Mouse (Mus musculus) megakaryocyte, adult 5-6 weeks (primary cell): Measurements from ENCODE around the gene Tnk2. TPM values are rescaled to one million over a fixed set of nuclear protein-coding genes. Genes with fewer than 3 reads are reported as not detected.

ENCODE experiments used
- ATAC-seq: 2 replicates; pipeline ENCODE4 v1.8.0; 2016; ENCODE audit warnings: mild to moderate bottlenecking, inconsistent platforms; ENCODE audit not compliant: poor library complexity, severe bottlenecking
- total RNA-seq, 2 experiments: library from RNA; stranded (forward) in 1 of 2; stranded (reverse) in 1 of 2; fragments of 153-499, 151-499 nt in 1 of 2; fragments of 221-1000, 200-1000 nt in 1 of 2; gene quantifications; 2 replicates each; pipeline versions ENCODE4 v1.2.3 to v1.2.4; 2015 to 2017

Gene Tnk2
- total RNA-seq, 2 experiments from 2014 or later = 5.5 to 6.4 TPM

GRCm38 (mm10) chr16:32707111-32707823 lies 63.6 kb downstream of the Tnk2 start:
- no peak for ATAC-seq

GRCm38 (mm10) chr16:32707824-32708456 lies 64.3 kb downstream of the Tnk2 start:
- ATAC-seq = no peak

DNA sequence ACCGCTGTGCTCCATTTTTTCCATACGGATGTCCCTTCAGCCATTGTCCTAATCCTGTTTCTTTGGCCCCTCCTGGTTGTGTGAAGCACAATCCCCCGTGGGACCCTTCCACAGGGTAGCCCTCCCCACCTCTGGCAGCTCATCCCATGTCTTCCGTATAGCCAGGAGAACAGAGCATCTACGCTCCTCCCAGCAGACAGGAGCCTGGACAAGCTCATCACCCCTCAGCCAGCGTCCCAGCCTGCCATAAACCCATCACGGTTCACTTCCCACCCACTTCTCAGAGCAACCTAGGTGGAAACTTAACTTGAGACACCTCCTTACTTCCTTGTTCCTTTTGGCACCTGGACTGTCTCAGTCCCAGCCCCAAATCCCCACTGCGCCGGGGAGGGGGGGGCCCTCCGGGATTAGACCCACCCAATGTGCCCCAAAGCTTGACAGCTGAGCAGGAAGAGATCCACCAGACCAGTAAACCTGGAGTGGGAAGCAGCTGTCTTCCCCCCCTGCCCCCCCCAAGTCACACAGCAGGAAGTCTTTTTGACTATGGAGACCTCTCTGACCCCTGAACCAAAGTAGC lies 64.9 kb downstream of the Tnk2 start:
- ATAC-seq = no peak

GRCm38 (mm10) chr16:32709116-32709515 lies 65.4 kb downstream of the Tnk2 start:
- ATAC-seq = no peak

GRCm38 (mm10) chr16:32710426-32711070 lies 66.9 kb downstream of the Tnk2 start:
- no peak for ATAC-seq

DNA sequence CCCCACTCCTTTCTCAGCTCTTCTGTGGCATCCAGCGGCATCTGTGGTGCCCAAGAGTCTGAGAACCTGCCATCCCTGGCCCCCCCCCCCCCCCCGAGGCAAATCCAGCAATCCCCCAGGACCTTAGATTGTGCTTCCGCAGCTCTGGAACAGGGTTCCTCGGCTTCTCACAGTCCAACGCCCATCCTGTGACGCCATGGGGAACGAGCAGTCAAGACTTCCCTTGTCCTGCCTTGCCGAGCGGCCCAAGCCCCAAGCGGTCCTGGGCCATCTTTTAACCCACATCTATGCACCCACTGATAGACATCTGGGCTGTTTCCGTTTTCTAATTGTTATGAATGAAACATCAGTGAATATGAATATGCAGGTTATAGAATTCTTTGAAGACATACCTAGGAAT lies 68.5 kb downstream of the Tnk2 start:
- ATAC-seq = no peak

- ATAC-seq = no peak
These were observed 69.9 kb downstream of the Tnk2 start for GRCm38 (mm10) chr16:32713556-32713955.

GRCm38 (mm10) chr16:32715364-32715763 lies 71.7 kb downstream of the Tnk2 start:
- no peak for ATAC-seq

- no peak for ATAC-seq
These were observed 79.5 kb downstream of the Tnk2 start for GRCm38 (mm10) chr16:32723163-32723562.

- no peak for ATAC-seq
These were observed 80.1 kb downstream of the Tnk2 start for GRCm38 (mm10) chr16:32723767-32724166.

DNA sequence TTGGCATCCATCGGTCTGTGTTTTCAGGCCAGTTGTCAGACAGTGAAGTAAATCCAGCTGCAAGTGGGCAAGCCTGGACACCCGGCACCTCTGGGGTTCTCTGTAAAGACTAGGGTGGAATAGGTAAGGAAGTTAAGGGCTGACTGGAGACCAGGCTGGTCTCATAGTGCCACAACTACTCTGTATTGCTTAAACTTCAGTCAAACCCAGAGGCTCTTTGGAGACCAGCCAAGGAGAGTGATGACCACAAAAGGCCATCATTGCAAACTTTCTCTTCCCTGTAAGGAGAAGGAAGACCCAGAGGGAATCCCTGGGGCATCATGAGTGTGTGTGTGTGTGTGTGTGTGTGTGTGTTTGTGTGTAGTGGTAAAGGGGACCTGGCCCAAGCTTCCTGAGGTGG lies 80.6 kb downstream of the Tnk2 start:
- no peak for ATAC-seq

DNA sequence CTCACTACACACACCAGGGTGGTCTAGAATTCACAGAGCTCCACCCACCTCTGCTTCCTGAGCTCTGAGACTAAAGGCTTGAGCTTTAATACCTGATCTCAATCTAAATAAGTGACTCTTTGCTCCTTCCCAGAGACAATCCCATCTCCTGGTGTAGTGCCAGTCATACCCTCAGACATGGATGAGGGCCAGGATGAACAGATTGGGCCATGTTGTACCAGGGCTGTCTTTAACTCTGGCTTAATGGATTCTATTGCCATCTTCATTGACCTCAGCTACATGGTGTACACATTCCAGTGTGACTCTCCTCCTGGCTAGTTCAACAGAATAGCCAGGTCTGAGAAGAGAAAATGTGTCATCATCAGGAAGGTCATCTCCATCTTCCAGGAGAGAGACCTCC lies 82.8 kb downstream of the Tnk2 start:
- no peak for ATAC-seq

DNA sequence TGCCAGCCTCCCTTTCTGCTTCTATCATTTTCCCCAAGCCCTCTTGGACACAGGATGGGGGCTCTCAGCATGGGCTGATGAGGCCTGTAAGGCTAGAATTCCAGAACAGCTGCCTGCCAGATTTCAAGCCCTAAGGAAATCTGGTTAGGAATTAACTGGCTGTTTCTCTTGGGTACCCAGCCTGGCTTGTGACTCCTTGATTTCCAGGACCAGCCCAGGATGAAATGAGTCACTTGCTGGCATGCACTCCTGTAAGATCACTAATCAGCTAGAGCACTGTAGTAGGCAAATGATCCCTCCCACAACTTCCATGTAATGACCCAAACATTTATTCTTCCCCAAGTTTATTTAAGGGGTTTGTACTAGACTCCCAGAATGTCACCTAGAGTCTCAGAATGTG lies 84.6 kb downstream of the Tnk2 start:
- ATAC-seq = no peak

- ATAC-seq = no peak
These were observed 85.1 kb downstream of the Tnk2 start for GRCm38 (mm10) chr16:32728730-32729129.

Other genes with a start within 250 kb of the Tnk2 start
- gene Tm4sf19, start 243.4 kb upstream of the Tnk2 start, total RNA-seq (2015) = not detected in 2 replicates
- gene Tm4sf19, start 243.4 kb upstream of the Tnk2 start, total RNA-seq (2017) = not detected in 2 replicates
- 25.3 and 25.4 TPM in 2 replicates for gene Tctex1d2, start 224.2 kb upstream of the Tnk2 start, total RNA-seq (2015)
- gene Tctex1d2, start 224.2 kb upstream of the Tnk2 start, total RNA-seq (2017) = 26.2 and 30.9 TPM in 2 replicates
- gene Pcyt1a, start 213.0 kb upstream of the Tnk2 start, total RNA-seq (2015) = 32.5 and 38.2 TPM in 2 replicates
- gene Pcyt1a, start 213.0 kb upstream of the Tnk2 start, total RNA-seq (2017) = 43.9 and 59.9 TPM in 2 replicates
- not detected in 2 replicates for gene Slc51a, start 156.0 kb upstream of the Tnk2 start, total RNA-seq (2015)
- gene Slc51a, start 156.0 kb upstream of the Tnk2 start, total RNA-seq (2017) = 0.94 TPM in 1 of 2 replicates, not detected in the other
- 0.33 TPM in 1 of 2 replicates, not detected in the other for gene Zdhhc19, start 147.6 kb upstream of the Tnk2 start, total RNA-seq (2015)
- gene Zdhhc19, start 147.6 kb upstream of the Tnk2 start, total RNA-seq (2017) = not detected in 2 replicates
- gene Tfrc, start 35.0 kb upstream of the Tnk2 start, total RNA-seq (2015) = 29.5 and 41.5 TPM in 2 replicates
- gene Tfrc, start 35.0 kb upstream of the Tnk2 start, total RNA-seq (2017) = 29.6 and 44.3 TPM in 2 replicates
- gene Muc4, start 92.0 kb downstream of the Tnk2 start, total RNA-seq (2015) = not detected in 2 replicates
- gene Muc4, start 92.0 kb downstream of the Tnk2 start, total RNA-seq (2017) = not detected in 2 replicates
- gene Muc20, start 153.6 kb downstream of the Tnk2 start, total RNA-seq (2015) = 0.87 and 2.0 TPM in 2 replicates
- gene Muc20, start 153.6 kb downstream of the Tnk2 start, total RNA-seq (2017) = 0.29 TPM in 1 of 2 replicates, not detected in the other
- not detected in 2 replicates for gene Smbd1, start 166.6 kb downstream of the Tnk2 start, total RNA-seq (2015)
- not detected in 2 replicates for gene Smbd1, start 166.6 kb downstream of the Tnk2 start, total RNA-seq (2017)
- gene Fyttd1, start 233.6 kb downstream of the Tnk2 start, total RNA-seq (2015) = 23.1 and 26.1 TPM in 2 replicates
- 24.1 and 35.0 TPM in 2 replicates for gene Fyttd1, start 233.6 kb downstream of the Tnk2 start, total RNA-seq (2017)
- 12.4 and 18.8 TPM in 2 replicates for gene Rubcn, start 233.9 kb downstream of the Tnk2 start, total RNA-seq (2015)
- 22.8 and 22.9 TPM in 2 replicates for gene Rubcn, start 233.9 kb downstream of the Tnk2 start, total RNA-seq (2017)